Mouse (Mus musculus) testis, adult 2 months (tissue): ENCODE measurements around the gene Tcerg1l.

Experiments
- CTCF ChIP-seq: fragments of 200-500 bp; IDR thresholded peaks from 2 replicates; pipeline ENCODE4 v1.5.1; 2012; ENCODE audit warnings: low read depth, mild to moderate bottlenecking, inconsistent platforms, low read length, moderate library complexity; ENCODE audit not compliant: control insufficient read depth, insufficient read depth, insufficient replicate concordance
- POLR2A ChIP-seq: fragments of 200-500 bp; IDR thresholded peaks from 2 replicates; pipeline ENCODE4 v1.6.1; 2012; ENCODE audit warnings: low read depth, mild to moderate bottlenecking, inconsistent platforms, low read length, moderate library complexity; ENCODE audit not compliant: control insufficient read depth

- TF ChIP-seq CTCF (no peak), POLR2A (no peak)
Observed at GRCm38 (mm10) chr7:138331266-138331665, 66.3 kb downstream of the Tcerg1l start.
